Mouse (Mus musculus) natural killer cell, adult 2 months (primary cell): ENCODE results near the gene Slc2a12.

Source experiments
- DNase-seq, 2 experiments: peaks; one replicate each; pipeline ENCODE4 v3.0.0; 2022; ENCODE audit warnings: low spot score in 2 of 2

Slc2a12 gene

DNA sequence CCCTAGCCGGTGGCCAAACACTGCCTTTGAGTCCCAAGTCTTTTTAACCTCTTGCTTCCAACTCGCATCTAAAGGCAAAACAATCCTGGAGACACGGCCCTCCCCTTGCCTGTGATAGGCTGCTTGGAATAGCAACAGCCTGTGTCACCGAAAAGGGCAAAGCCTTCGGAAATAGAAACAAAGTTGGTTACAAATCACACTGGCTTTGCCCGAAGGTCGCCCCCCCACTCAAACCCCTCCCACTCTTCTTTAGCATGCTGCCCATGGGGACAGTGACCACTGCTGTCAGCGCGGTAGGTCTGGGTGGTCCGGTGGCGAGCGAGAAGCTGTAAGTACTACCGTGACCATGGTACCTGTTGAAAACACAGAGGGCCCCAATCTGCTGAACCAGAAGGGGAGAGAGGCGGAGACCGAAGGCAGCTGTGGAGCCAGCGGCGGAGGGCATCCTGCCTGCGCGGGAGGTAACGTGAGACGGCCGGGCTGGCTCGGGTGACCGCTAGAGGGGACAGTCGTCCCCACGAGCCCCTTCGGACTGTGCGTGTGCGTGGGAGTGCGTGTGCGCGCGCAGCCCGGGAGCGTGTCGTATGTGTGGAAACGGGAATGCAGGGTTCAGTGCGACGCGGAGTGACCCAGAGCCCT, at the start of gene Slc2a12:
Gene Slc2a12 (plus strand): TSS at position 159 of the 639 bp plus-strand sequence.
- DNase-seq: peak; percentile 18 to 22

DNA sequence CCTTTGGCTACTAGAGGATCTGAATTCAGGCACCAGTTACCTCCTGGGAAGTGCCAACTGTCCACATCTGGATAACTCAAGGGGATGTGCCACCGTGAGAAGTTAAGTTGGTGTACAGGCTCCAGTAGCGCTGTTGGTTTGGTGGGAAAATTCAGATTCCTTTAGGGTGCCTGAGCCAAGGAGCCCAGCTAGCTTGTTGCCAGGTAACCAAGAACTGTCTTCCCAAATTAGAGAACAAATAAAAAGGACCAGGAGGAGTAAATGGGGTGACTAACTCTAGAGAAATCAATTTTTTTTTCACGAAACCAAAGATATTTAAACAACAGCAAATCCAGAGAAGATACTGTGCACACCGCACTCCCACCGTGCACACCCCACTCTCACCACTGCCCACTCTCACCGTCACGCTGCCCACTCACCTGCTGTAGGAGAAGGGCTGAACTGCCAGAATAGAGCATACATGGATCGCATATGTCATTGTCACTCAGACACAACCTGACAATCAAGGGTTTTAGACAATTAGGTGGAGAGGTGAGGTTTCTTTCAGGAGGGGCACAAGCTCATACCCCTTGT, 45.8 kb upstream of the Slc2a12 start:
- no peak for DNase-seq

DNA sequence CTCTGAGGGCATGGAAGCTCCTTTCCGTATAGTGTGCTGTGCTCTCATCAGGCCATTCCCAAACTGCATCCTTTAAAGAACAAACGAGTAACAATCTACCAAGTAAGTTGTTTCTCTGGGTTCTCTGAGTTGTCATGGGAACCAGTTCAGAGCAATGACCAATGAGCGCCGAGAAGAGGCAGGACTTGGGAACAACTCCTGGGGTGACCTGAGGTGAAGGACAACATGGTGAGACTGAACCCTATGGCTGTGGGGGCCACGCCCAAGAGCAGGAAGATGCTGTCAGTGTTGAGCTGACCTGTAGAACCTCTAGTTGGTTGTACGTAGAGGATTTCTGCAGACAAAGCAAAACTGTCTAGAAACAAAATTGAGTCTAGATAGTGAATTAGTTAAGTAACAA, 43.8 kb upstream of the Slc2a12 start:
- DNase-seq: no peak

DNA sequence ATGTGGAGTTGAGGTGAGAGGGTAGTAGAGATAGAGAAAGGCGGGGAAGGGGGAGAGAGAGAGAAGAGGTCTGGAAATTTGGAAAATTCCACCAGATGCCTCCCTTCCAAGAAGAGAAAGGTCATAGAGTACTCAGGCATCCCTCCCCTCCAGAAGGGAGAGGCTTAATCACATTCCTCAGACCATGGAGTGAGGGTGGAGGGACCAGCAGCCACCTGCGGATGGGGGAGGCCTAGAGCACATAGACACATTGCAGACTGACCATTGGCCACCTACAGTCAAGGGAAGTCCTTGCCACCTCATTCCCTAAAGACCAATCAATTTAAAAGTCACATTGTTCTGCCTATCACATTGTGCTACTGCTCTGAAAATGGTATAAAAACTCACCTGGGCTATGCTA, 40.0 kb upstream of the Slc2a12 start:
- DNase-seq: no peak

GRCm38 (mm10) chr10:22608273-22608672, 36.5 kb upstream of the Slc2a12 start:
- DNase-seq: no peak

GRCm38 (mm10) chr10:22608799-22609357, 35.9 kb upstream of the Slc2a12 start:
- DNase-seq: no peak

DNA sequence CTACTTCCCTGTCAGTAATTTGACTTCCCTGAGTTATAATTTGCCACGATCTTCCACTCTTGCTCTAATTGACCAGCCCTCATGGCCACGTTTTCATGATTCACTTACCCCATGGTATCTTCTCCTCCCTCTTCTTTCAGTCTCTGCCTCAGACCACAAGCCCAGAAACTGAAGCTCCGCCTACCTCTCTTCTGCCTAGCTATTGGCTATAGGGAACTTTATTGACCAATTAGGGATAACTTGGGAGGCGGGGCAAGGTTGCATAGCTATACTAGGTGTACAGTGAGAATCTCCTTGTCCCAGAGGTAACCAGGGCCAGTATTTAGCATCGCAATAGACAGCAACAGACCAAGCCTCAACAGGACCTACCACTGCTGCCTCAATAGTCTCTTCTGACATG, 31.5 kb upstream of the Slc2a12 start:
- no peak for DNase-seq

DNA sequence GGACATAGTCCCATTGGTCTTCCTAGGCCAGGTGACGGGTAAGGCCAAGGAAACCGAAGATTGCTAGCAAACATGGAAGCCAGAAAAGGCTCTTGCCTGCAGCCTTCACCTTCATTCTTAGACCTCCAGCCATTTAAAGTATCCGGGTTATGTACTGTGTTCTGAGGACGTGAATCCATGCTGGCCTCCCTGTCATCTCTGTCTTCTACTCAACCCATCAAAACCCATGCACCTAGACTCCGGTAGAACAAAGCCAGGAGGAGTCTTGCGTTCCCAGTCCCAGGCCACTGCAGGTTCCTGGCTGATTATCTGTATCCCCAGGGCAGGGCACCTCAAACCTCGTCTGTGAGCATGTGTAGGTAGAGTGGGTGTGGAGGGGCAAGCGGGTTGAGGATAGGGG, 30.3 kb upstream of the Slc2a12 start:
- DNase-seq: no peak

- DNase-seq: no peak
These were observed 29.5 kb upstream of the Slc2a12 start for GRCm38 (mm10) chr10:22615309-22615708.

DNA sequence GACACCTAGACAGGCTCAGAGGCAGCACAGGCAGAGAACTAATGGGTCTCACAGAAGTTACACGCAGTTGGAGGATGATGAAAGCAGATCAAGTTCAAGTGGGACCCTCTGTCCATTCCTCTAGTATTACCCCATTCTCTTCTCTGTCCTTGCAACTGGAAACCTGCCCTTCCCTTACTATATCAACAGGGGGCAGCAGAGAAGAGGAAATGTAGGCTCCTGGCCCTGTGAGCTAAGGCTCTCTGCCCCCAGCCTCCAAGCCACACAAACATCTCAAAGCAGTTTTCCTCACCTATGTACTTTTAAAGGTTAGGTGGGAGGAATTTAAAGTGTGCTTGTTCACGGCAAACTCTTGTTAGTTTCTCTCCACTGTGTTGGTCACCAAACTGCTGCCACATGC, 26.0 kb upstream of the Slc2a12 start:
- DNase-seq: no peak

DNA sequence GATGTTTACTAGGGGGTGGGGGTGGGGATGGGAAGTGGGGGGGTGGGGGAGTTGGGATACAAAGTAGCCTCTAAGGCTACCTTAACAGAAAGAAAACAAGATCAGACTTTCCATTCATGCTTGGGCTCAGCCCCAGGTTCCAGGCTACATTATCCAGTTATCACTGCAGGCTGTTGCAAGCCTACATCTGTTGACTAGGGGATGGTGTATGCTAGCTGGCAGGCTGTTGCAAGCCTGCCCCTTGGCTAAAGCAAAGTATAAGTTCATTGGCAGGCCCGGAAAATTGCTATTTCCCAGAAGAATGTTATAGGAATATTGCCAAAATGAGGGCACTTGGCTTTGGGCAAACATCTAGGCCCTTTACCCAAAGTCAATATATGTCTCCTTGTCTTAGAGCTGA, 16.0 kb upstream of the Slc2a12 start:
- no peak for DNase-seq

DNA sequence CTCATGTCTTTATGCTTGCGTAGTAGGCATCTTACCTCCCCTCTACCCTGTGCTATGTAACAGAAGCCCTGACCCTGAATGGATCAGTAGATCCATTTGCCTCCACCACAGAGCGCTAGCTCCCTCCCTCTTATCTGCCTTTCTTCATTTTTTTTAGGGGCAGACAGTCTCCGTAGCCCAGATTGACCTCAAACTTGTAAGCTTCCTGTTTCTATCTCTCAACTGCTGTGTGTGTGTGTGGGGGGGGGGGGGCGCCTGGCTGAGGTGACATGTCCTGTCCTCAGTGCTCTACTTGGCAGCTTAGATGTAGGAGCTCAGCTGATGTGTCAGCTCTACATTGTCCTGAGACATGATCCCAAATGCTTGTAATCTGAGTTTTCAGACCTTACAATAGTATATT, 13.7 kb upstream of the Slc2a12 start:
- no peak for DNase-seq

- no peak for DNase-seq
These were observed 13.3 kb upstream of the Slc2a12 start for GRCm38 (mm10) chr10:22631528-22631927.

- no peak for DNase-seq
These were observed 12.9 kb upstream of the Slc2a12 start for GRCm38 (mm10) chr10:22631956-22632355.

- no peak for DNase-seq
These were observed 11.2 kb upstream of the Slc2a12 start for GRCm38 (mm10) chr10:22633406-22634306.

DNA sequence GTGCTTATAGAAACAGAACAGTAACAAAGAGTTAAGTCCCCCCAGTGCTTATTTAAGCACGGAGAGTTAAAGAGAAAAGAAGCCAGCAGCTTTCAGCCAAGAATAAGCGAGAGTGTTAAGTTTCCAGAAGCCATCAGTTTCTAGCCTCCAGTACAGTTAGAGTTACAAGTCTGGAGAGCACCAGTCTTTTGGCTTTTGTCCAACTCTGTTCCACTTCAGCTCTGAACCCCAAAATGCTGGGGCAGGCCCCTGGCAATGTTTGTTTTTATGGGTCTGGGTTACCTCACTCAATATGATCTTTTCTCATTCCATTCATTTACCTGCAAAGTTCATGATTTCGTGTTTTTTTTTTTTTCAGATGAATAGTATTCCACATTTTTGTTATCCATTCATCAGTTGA, 7.6 kb upstream of the Slc2a12 start:
- DNase-seq: no peak

DNA sequence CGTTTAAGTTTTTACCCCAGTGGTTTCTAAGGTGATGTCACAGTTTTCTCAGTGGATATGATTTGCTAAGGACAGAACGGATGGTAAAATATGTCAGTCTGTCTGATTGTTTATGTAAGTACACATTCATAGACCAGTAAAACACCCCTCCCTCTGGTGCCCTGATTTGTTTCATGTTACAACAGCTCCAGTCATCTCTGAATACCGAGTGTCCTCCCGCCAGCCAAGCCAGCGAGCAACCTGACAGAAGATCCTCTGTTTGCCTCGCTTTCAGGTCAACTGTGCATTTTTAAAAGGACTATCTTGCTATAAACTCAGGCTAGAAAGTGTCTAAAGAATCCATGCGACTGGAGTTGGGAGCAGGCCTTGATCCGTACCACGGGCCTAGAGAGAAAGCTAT, 640 bp upstream of the Slc2a12 start:
- DNase-seq: no peak

GRCm38 (mm10) chr10:22648702-22649101, 3.9 kb downstream of the Slc2a12 start:
- no peak for DNase-seq

DNA sequence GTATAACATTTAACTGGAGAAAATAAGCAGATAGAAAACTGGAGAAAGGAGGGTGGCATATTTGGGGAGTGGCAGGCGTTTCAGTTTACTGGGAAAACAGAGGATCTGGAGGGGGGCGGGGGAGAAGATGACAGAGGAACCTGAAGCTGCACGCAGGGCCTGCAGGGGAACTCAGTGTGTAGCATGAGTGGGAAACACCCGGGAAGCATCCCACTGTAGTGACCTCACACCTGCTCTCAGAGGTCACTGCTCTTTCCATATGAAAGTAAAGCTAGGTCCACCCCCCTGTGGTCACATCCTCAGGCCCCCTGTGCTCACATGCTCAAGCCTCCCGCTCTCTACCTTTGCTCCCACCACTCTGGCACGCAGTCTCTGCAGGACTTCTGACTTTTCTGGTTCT, 9.0 kb downstream of the Slc2a12 start:
- DNase-seq: no peak

GRCm38 (mm10) chr10:22658534-22659385, 13.9 kb downstream of the Slc2a12 start:
- DNase-seq: no peak

DNA sequence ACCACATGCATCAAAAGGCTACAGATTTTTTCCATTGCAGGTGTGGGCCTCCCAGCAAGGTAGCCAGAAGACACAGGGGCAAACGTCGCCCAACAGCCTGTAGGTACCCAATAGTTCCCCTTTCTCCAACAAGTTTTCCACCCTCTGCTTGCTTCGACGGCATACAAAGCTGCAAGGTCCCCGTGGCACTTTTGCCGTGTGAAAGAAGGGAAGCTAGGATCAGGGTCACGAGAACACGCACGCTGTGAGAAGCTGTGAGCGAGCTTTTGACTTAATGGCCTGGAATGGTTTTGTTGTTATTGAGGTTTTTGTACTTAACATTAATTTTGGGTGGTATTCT, 14.5 kb downstream of the Slc2a12 start:
- no peak for DNase-seq
